Mouse (Mus musculus) brain, embryonic 14.5 days (tissue): ENCODE results near the gene Rgcc.

ENCODE experiments used
- CTCF ChIP-seq: fragments of 200-500 bp; IDR thresholded peaks from 2 replicates; pipeline ENCODE4 v1.5.1; 2012; ENCODE audit warnings: inconsistent platforms, mild to moderate bottlenecking, moderate library complexity, borderline replicate concordance; ENCODE audit not compliant: insufficient read depth, insufficient read length; ENCODE audit errors: extremely low read depth
- POLR2A ChIP-seq: fragments of 200-500 bp; IDR thresholded peaks from 2 replicates; pipeline ENCODE4 v1.6.1; 2012; ENCODE audit warnings: mild to moderate bottlenecking, inconsistent platforms, borderline replicate concordance; ENCODE audit not compliant: poor library complexity, insufficient read depth, insufficient read length, severe bottlenecking; ENCODE audit errors: extremely low read depth

GRCm38 (mm10) chr14:79251727-79252285, 49.6 kb downstream of the Rgcc start:
- TF ChIP-seq CTCF (no peak), POLR2A (no peak)
